Mouse (Mus musculus) forebrain, embryonic 14.5 days (tissue): ENCODE measurements around the gene Phf21a. TPM values are rescaled to one million over a fixed set of nuclear protein-coding genes. Genes with fewer than 3 reads are reported as not detected.
"Not testable (repeated sequence)": the region's sequence is repeated elsewhere in the genome, so short reads cannot be mapped to it uniquely, and the experiment has no call there.

ENCODE experiments used
- ATAC-seq: fragments of 200-750 bp; cut with Nextera tagmentation; 2 replicates; pipeline ENCODE4 v1.8.0; 2017; ENCODE audit warnings: mild to moderate bottlenecking, moderate library complexity
- DNase-seq: peaks from one replicate; pipeline ENCODE4 v3.0.0-alpha.2; 2015; ENCODE audit warnings: low spot score
- H3K27ac ChIP-seq: fragments of 300-500 bp; sonication (generic); 2 replicates; pipeline ENCODE4 v1.5.1; 2014; ENCODE audit warnings: low read depth, mild to moderate bottlenecking, control low read depth, low read length, moderate library complexity
- H3K27me3 ChIP-seq: fragments of 300-500 bp; sonication (generic); replicated peaks from 2 replicates; pipeline ENCODE4 v1.6.1; 2014; ENCODE audit warnings: low read length, control low read depth, mixed read lengths; ENCODE audit not compliant: control insufficient read depth, insufficient read depth
- H3K36me3 ChIP-seq: fragments of 300-500 bp; sonication (generic); 2 replicates; pipeline ENCODE4 v1.6.1; 2014; ENCODE audit warnings: low read length, control low read depth; ENCODE audit not compliant: control insufficient read depth, insufficient read depth
- H3K4me1 ChIP-seq: fragments of 300-500 bp; sonication (generic); 2 replicates; pipeline ENCODE4 v1.6.1; 2014; ENCODE audit warnings: antibody characterized with exemption, low read length, control low read depth; ENCODE audit not compliant: control insufficient read depth, insufficient read depth
- H3K4me2 ChIP-seq: fragments of 300-500 bp; sonication (generic); 2 replicates; pipeline ENCODE4 v1.6.1; 2014; ENCODE audit warnings: mild to moderate bottlenecking, control low read depth, low read length
- H3K4me3 ChIP-seq: fragments of 300-500 bp; sonication (generic); 2 replicates; pipeline ENCODE4 v1.5.1; 2014; ENCODE audit warnings: low read depth, low read length, control low read depth
- H3K9ac ChIP-seq: fragments of 300-500 bp; sonication (generic); 2 replicates; pipeline ENCODE4 v1.6.1; 2014; ENCODE audit warnings: mild to moderate bottlenecking, low read length, control low read depth, moderate library complexity
- H3K9me3 ChIP-seq: fragments of 300-500 bp; sonication (generic); replicated peaks from 2 replicates; pipeline ENCODE4 v1.6.1; 2016; ENCODE audit warnings: low read length, control low read depth, mixed read lengths; ENCODE audit not compliant: control insufficient read depth
- WGBS: fragments of 180-500 bp; shearing (Covaris S2); extraction: QIAGEN DNeasy Blood & Tissue Kit; methylation state at CpG from one replicate; pipeline ENCODE4 v1.1.7; 2014; 5-methylcytosine and 5-hydroxymethylcytosine counted together
- polyA plus RNA-seq: library from polyadenylated mRNA; unstranded; fragments of >200 nt; fragmentation: Nextera tagmentation; extraction: Ambion mirVana; gene quantifications from 2 replicates; pipeline ENCODE4 v1.2.1, GENCODE M21; 2014

Gene Phf21a
- polyA plus RNA-seq, 1 experiment from 2014 or later: 37.5 TPM

- no peak overlapping the region for H3K4me2 ChIP-seq
- H3K27me3 ChIP-seq: no peaks in the 10 kb centered on the region
- no peak overlapping the region for H3K27ac ChIP-seq
- H3K9me3 ChIP-seq: no peaks in the 10 kb centered on the region
- ATAC-seq: no peak
- H3K4me3 ChIP-seq: no peak overlapping the region
- 37% methylated on average over 5 of the region's 5 CpGs for WGBS
- H3K36me3 ChIP-seq: no peaks in the 10 kb centered on the region
- peaks cover 7% of the 10 kb centered on the region; the same call in 1 of the 2 replicates for H3K4me1 ChIP-seq
- no peak for DNase-seq
- no peak overlapping the region for H3K9ac ChIP-seq
Observed at GRCm38 (mm10) chr2:92143932-92144331, 51.0 kb downstream of the Phf21a start.

GRCm38 (mm10) chr2:92147925-92148750 is 55.2 kb downstream of the Phf21a start:
- not testable (repeated sequence) for H3K27ac ChIP-seq, H3K9me3 ChIP-seq, H3K9ac ChIP-seq, H3K27me3 ChIP-seq, ATAC-seq, H3K4me2 ChIP-seq, H3K4me1 ChIP-seq, H3K36me3 ChIP-seq, DNase-seq, H3K4me3 ChIP-seq
- 87% methylated on average over 5 of the region's 5 CpGs for WGBS

GRCm38 (mm10) chr2:92164291-92164690 is 71.4 kb downstream of the Phf21a start:
- DNase-seq (no peak), ATAC-seq (no peak)
- no peaks in the 10 kb centered on the region for H3K4me1 ChIP-seq
- H3K27me3 ChIP-seq: no peaks in the 10 kb centered on the region
- WGBS: 67% methylated on average over 10 of the region's 10 CpGs
- no peak overlapping the region for H3K4me3 ChIP-seq
- H3K4me2 ChIP-seq: no peak overlapping the region
- no peaks in the 10 kb centered on the region for H3K36me3 ChIP-seq
- no peak overlapping the region for H3K27ac ChIP-seq
- no peaks in the 10 kb centered on the region for H3K9me3 ChIP-seq
- H3K9ac ChIP-seq: no peak overlapping the region

GRCm38 (mm10) chr2:92166950-92167349 is 74.0 kb downstream of the Phf21a start:
- no peak overlapping the region for H3K9ac ChIP-seq
- no peak overlapping the region for H3K27ac ChIP-seq
- no peak overlapping the region for H3K4me3 ChIP-seq
- DNase-seq (no peak), ATAC-seq (no peak)
- no peak overlapping the region for H3K4me2 ChIP-seq
- H3K4me1 ChIP-seq: no peaks in the 10 kb centered on the region
- no peaks in the 10 kb centered on the region for H3K27me3 ChIP-seq
- WGBS: 69% methylated on average over 7 of the region's 7 CpGs
- H3K9me3 ChIP-seq: no peaks in the 10 kb centered on the region
- H3K36me3 ChIP-seq: no peaks in the 10 kb centered on the region

GRCm38 (mm10) chr2:92171046-92171643 is 78.2 kb downstream of the Phf21a start:
- 76% methylated on average over 8 of the region's 8 CpGs for WGBS
- H3K4me1 ChIP-seq: no peaks in the 10 kb centered on the region; the same call in 1 of the 2 replicates

GRCm38 (mm10) chr2:92172300-92172699 is 79.4 kb downstream of the Phf21a start:
- no peaks in the 10 kb centered on the region for H3K36me3 ChIP-seq
- H3K27me3 ChIP-seq: no peaks in the 10 kb centered on the region
- H3K9ac ChIP-seq: no peak overlapping the region
- no peak for DNase-seq
- no peaks in the 10 kb centered on the region for H3K9me3 ChIP-seq
- H3K4me1 ChIP-seq: no peaks in the 10 kb centered on the region; the same call in 1 of the 2 replicates
- H3K27ac ChIP-seq: no peak overlapping the region
- no peak for ATAC-seq
- H3K4me3 ChIP-seq: no peak overlapping the region
- no peak overlapping the region for H3K4me2 ChIP-seq
- 89% methylated on average over 5 of the region's 5 CpGs for WGBS

More at GRCm38 (mm10) chr2:92171046-92171643, 78.2 kb downstream of the Phf21a start:
- H3K9me3 ChIP-seq: no peaks in the 10 kb centered on the region
- H3K36me3 ChIP-seq: no peaks in the 10 kb centered on the region
- H3K27ac ChIP-seq: no peak overlapping the region
- DNase-seq: no peak
- no peak for ATAC-seq
- no peak overlapping the region for H3K9ac ChIP-seq
- H3K4me3 ChIP-seq: no peak overlapping the region
- no peak overlapping the region for H3K4me2 ChIP-seq
- H3K27me3 ChIP-seq: no peaks in the 10 kb centered on the region

GRCm38 (mm10) chr2:92173186-92173585 is 80.3 kb downstream of the Phf21a start:
- ATAC-seq (no peak), DNase-seq (no peak)
- Histone ChIP-seq H3K36me3 (no peaks in the 10 kb centered on the region), H3K4me2 (no peak overlapping the region), H3K4me3 (no peak overlapping the region), H3K27ac (no peak overlapping the region), H3K4me1 (no peaks in the 10 kb centered on the region; the same call in 1 of the 2 replicates), H3K9me3 (no peaks in the 10 kb centered on the region), H3K9ac (no peak overlapping the region), H3K27me3 (no peaks in the 10 kb centered on the region)
- WGBS: 86% methylated on average over 4 of the region's 4 CpGs

- Histone ChIP-seq H3K9me3 (no peaks in the 10 kb centered on the region), H3K4me2 (no peak overlapping the region), H3K4me3 (no peak overlapping the region), H3K27me3 (no peaks in the 10 kb centered on the region), H3K9ac (no peak overlapping the region), H3K4me1 (no peaks in the 10 kb centered on the region; the same call in 1 of the 2 replicates), H3K27ac (no peak overlapping the region), H3K36me3 (no peaks in the 10 kb centered on the region)
- DNase-seq (no peak), ATAC-seq (no peak)
- 64% methylated on average over 7 of the region's 7 CpGs for WGBS
Observed at GRCm38 (mm10) chr2:92174265-92174664, 81.3 kb downstream of the Phf21a start.

GRCm38 (mm10) chr2:92175002-92175401 is 82.1 kb downstream of the Phf21a start:
- ATAC-seq (no peak), DNase-seq (no peak)
- Histone ChIP-seq H3K27me3 (no peaks in the 10 kb centered on the region), H3K9me3 (no peaks in the 10 kb centered on the region), H3K27ac (no peak overlapping the region), H3K9ac (no peak overlapping the region), H3K36me3 (no peaks in the 10 kb centered on the region), H3K4me2 (no peak overlapping the region), H3K4me1 (no peaks in the 10 kb centered on the region; the same call in 1 of the 2 replicates), H3K4me3 (no peak overlapping the region)
- WGBS: 88% methylated on average over 4 of the region's 4 CpGs
